Mouse (Mus musculus): ENCODE measurements at regions not wholly inside any gene's neighbourhood (a gene's known extent, or its start where the extent isn't known, plus 50 kb on each side); places are given as distances from the start of the nearest gene placed in this dataset.

GRCm38 (mm10) chr16:95194151-95194550 is 63.2 kb upstream of the Kcnj15 start:
- no peak overlapping the region for H3K27ac ChIP-seq (replicated peaks; ENCODE audit: low read depth, low read length)
- no peak overlapping the region for H3K9ac ChIP-seq (ENCODE audit: low read depth, low read length, severe bottlenecking)
- no peak overlapping the region for H3K4me3 ChIP-seq (replicated peaks; ENCODE audit: low read length)
- no peaks in the 10 kb centered on the region for H3K4me1 ChIP-seq (ENCODE audit: control insufficient read depth, insufficient read depth, low read length)
- ATAC-seq (ENCODE audit: low FRiP score, low read depth), result no peak
- no peaks in the 10 kb centered on the region for H3K27me3 ChIP-seq (ENCODE audit: control insufficient read depth, insufficient read depth, low read length)
- no peak overlapping the region for H3K4me2 ChIP-seq (replicated peaks; ENCODE audit: low read depth, low read length, severe bottlenecking)
- no peak for TF ChIP-seq POLR2A (IDR thresholded peaks at IDR 0.05; ENCODE audit: borderline replicate concordance, extremely low read depth, insufficient read depth, insufficient read length)
- no peaks in the 10 kb centered on the region for H3K9me3 ChIP-seq (ENCODE audit: control insufficient read depth, low read length)
- no peak for DNase-seq (ENCODE audit: low spot score)
- no peaks in the 10 kb centered on the region for H3K36me3 ChIP-seq (ENCODE audit: control insufficient read depth, insufficient read depth, low read length)
- WGBS, result 54% methylated on average over 4 of the region's 4 CpGs

GRCm38 (mm10) chr16:95196141-95196540 is 61.2 kb upstream of the Kcnj15 start:
- Histone ChIP-seq H3K27ac (replicated peaks; ENCODE audit: low read depth, low read length) (no peak overlapping the region), H3K4me3 (replicated peaks; ENCODE audit: low read length) (no peak overlapping the region), H3K36me3 (ENCODE audit: control insufficient read depth, insufficient read depth, low read length) (no peaks in the 10 kb centered on the region), H3K4me2 (replicated peaks; ENCODE audit: low read depth, low read length, severe bottlenecking) (no peak overlapping the region), H3K27me3 (ENCODE audit: control insufficient read depth, insufficient read depth, low read length) (no peaks in the 10 kb centered on the region), H3K4me1 (ENCODE audit: control insufficient read depth, insufficient read depth, low read length) (no peaks in the 10 kb centered on the region), H3K9me3 (ENCODE audit: control insufficient read depth, low read length) (no peaks in the 10 kb centered on the region), H3K9ac (ENCODE audit: low read depth, low read length, severe bottlenecking) (no peak overlapping the region)
- DNase-seq (ENCODE audit: low spot score) (no peak), ATAC-seq (ENCODE audit: low FRiP score, low read depth) (no peak)
- 81% methylated on average over 4 of the region's 4 CpGs for WGBS
- TF ChIP-seq POLR2A (IDR thresholded peaks at IDR 0.05; ENCODE audit: borderline replicate concordance, extremely low read depth, insufficient read depth, insufficient read length), result no peak

GRCm38 (mm10) chr16:95196622-95197021 is 60.7 kb upstream of the Kcnj15 start:
- Histone ChIP-seq H3K27me3 (ENCODE audit: control insufficient read depth, insufficient read depth, low read length) (no peaks in the 10 kb centered on the region), H3K36me3 (ENCODE audit: control insufficient read depth, insufficient read depth, low read length) (no peaks in the 10 kb centered on the region), H3K4me2 (replicated peaks; ENCODE audit: low read depth, low read length, severe bottlenecking) (no peak overlapping the region), H3K9me3 (ENCODE audit: control insufficient read depth, low read length) (no peaks in the 10 kb centered on the region), H3K27ac (replicated peaks; ENCODE audit: low read depth, low read length) (no peak overlapping the region), H3K4me1 (ENCODE audit: control insufficient read depth, insufficient read depth, low read length) (no peaks in the 10 kb centered on the region), H3K9ac (ENCODE audit: low read depth, low read length, severe bottlenecking) (no peak overlapping the region), H3K4me3 (replicated peaks; ENCODE audit: low read length) (no peak overlapping the region)
- peak; percentile 30; the same call in 1 of the 2 replicates for ATAC-seq (ENCODE audit: low FRiP score, low read depth)
- 0% methylated on average over 1 of the region's 1 CpGs for WGBS
- peak; percentile 78 for DNase-seq (ENCODE audit: low spot score)
- TF ChIP-seq POLR2A (IDR thresholded peaks at IDR 0.05; ENCODE audit: borderline replicate concordance, extremely low read depth, insufficient read depth, insufficient read length), result no peak

- no peak for DNase-seq (ENCODE audit: low spot score)
- H3K4me1 ChIP-seq (ENCODE audit: control insufficient read depth, insufficient read depth, low read length), result no peaks in the 10 kb centered on the region
- H3K36me3 ChIP-seq (ENCODE audit: control insufficient read depth, insufficient read depth, low read length), result no peaks in the 10 kb centered on the region
- H3K4me2 ChIP-seq (replicated peaks; ENCODE audit: low read depth, low read length, severe bottlenecking), result no peak overlapping the region
- ATAC-seq (ENCODE audit: low FRiP score, low read depth), result no peak
- H3K4me3 ChIP-seq (replicated peaks; ENCODE audit: low read length), result no peak overlapping the region
- H3K9me3 ChIP-seq (ENCODE audit: control insufficient read depth, low read length), result no peaks in the 10 kb centered on the region
- H3K27ac ChIP-seq (replicated peaks; ENCODE audit: low read depth, low read length), result no peak overlapping the region
- H3K9ac ChIP-seq (ENCODE audit: low read depth, low read length, severe bottlenecking), result no peak overlapping the region
- WGBS, result 65% methylated on average over 19 of the region's 19 CpGs
- TF ChIP-seq POLR2A (IDR thresholded peaks at IDR 0.05; ENCODE audit: borderline replicate concordance, extremely low read depth, insufficient read depth, insufficient read length), result no peak
- H3K27me3 ChIP-seq (ENCODE audit: control insufficient read depth, insufficient read depth, low read length), result no peaks in the 10 kb centered on the region
These were observed 58.4 kb upstream of the Kcnj15 start for GRCm38 (mm10) chr16:95198795-95199563.

GRCm38 (mm10) chr16:95202126-95202883 is 55.1 kb upstream of the Kcnj15 start:
- no peak for ATAC-seq (ENCODE audit: low FRiP score, low read depth)

More at GRCm38 (mm10) chr16:95202126-95202883, 55.1 kb upstream of the Kcnj15 start:
- Histone ChIP-seq H3K9ac (ENCODE audit: low read depth, low read length, severe bottlenecking) (no peak overlapping the region), H3K27me3 (ENCODE audit: control insufficient read depth, insufficient read depth, low read length) (no peaks in the 10 kb centered on the region), H3K4me2 (replicated peaks; ENCODE audit: low read depth, low read length, severe bottlenecking) (no peak overlapping the region), H3K4me3 (replicated peaks; ENCODE audit: low read length) (no peak overlapping the region), H3K36me3 (ENCODE audit: control insufficient read depth, insufficient read depth, low read length) (no peaks in the 10 kb centered on the region), H3K9me3 (ENCODE audit: control insufficient read depth, low read length) (no peaks in the 10 kb centered on the region), H3K4me1 (ENCODE audit: control insufficient read depth, insufficient read depth, low read length) (no peaks in the 10 kb centered on the region), H3K27ac (replicated peaks; ENCODE audit: low read depth, low read length) (no peak overlapping the region)
- WGBS, result 48% methylated on average over 7 of the region's 7 CpGs
- DNase-seq (ENCODE audit: low spot score), result peak; percentile 72
- TF ChIP-seq POLR2A (IDR thresholded peaks at IDR 0.05; ENCODE audit: borderline replicate concordance, extremely low read depth, insufficient read depth, insufficient read length), result no peak
